Mouse (Mus musculus) megakaryocyte, embryonic 14.5 days (primary cell): Measurements from ENCODE around the gene Hip1r. TPM values are rescaled to one million over a fixed set of nuclear protein-coding genes. Genes with fewer than 3 reads are reported as not detected.
"Not testable (repeated sequence)": the region's sequence is repeated elsewhere in the genome, so short reads cannot be mapped to it uniquely, and the experiment has no call there.

Experiments used
- H3K27me3 ChIP-seq: replicated peaks from 2 replicates; pipeline ENCODE3; 2012; ENCODE audit warnings: inconsistent platforms
- H3K36me3 ChIP-seq: replicated peaks from 2 replicates; pipeline ENCODE3; 2012; ENCODE audit warnings: low read length, inconsistent platforms, mixed read lengths
- H3K4me1 ChIP-seq: 2 replicates; pipeline ENCODE4 v1.6.1; 2012; ENCODE audit warnings: inconsistent platforms
- H3K4me3 ChIP-seq: replicated peaks from 2 replicates; pipeline ENCODE3; 2012; ENCODE audit warnings: moderate library complexity, mild to moderate bottlenecking, inconsistent platforms
- H3K9me3 ChIP-seq: 2 replicates; pipeline ENCODE4 v1.6.1; 2012; ENCODE audit warnings: inconsistent platforms
- FLI1 ChIP-seq: IDR thresholded peaks from 2 replicates; pipeline ENCODE4 v1.6.1; 2012; ENCODE audit warnings: low read length, inconsistent platforms, mixed read lengths
- GATA1 ChIP-seq: IDR thresholded peaks from 3 replicates; pipeline ENCODE4 v1.6.1; 2012; ENCODE audit warnings: mixed read lengths, low read length, inconsistent platforms, borderline replicate concordance
- polyA plus RNA-seq: library from polyadenylated mRNA; stranded (reverse); fragments of >175 nt; gene quantifications from 2 replicates; pipeline ENCODE4 v1.2.3, GENCODE M21; 2012; ENCODE audit warnings: low replicate concordance; ENCODE audit not compliant: insufficient read depth

The Hip1r gene
- polyA plus RNA-seq, 1 experiment, result 11.0 TPM

DNA sequence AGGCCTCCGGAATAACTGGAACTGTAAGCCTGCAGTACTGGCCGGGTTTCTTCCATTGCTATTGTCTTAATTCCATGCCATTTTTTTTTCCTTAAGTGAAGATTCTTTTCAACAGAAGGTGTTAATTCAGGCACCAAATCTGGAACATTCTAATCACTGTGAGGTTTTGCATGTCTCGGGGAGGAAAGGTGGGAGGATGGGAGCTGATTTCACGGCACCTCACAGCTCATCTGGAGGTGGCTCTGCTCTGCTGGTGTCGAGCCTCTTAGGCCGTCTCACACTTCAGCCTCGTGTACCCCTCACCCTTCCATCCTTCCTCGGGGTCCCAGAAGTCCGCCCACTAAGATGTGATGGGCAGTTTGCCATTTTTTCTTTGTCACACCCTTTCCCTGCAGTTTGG is 67.7 kb downstream of the Hip1r start:
- TF ChIP-seq GATA1, result no peak
- no peak for TF ChIP-seq FLI1
- Histone ChIP-seq H3K27me3 (no peaks in the 10 kb centered on the region), H3K4me3 (no peak overlapping the region), H3K4me1 (peaks cover 84% of the 10 kb centered on the region), H3K9me3 (no peaks in the 10 kb centered on the region), H3K36me3 (peaks cover 25% of the 10 kb centered on the region)

DNA sequence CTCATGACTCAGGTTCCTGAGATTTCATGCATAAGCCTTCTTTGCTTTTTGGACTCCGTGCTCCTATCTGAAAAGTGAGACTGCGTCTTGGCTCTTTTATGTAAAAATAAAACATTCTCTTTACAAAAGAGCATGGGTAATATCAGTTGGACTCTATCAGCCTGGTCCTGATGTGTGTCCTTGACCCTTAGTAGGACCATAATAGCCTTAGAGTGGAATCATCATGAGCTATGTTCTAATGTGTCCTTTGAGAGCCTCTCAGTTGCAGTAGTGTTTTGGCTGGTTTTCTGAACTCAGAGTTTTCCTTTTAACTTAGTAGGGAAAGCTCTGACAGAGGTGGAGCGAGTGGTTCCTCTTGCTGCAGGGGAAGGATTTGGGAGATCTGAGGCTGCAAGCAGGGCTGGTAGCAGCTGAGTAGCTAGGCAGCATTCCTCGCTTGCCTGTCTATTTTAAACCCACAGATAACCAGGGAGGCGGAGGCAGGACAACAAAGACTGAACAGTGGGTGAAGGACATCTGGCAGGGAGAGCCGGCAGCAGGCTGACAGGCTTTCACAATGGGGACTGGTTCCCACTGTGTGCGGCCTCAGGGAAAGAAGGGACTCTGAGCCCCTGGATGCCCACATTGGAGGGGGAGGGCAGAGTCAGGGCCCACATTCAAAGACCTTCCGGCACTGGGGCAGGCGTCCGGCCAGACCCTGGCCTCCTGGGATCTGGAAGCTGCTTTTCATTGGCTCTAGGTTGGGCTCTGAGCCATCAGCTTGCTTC is 70.0 kb downstream of the Hip1r start:
- peaks cover 88% of the 10 kb centered on the region for H3K4me1 ChIP-seq
- H3K9me3 ChIP-seq, result no peaks in the 10 kb centered on the region
- TF ChIP-seq FLI1 (no peak), GATA1 (no peak)
- H3K36me3 ChIP-seq, result peaks cover 44% of the 10 kb centered on the region
- no peaks in the 10 kb centered on the region for H3K27me3 ChIP-seq
- H3K4me3 ChIP-seq, result peak overlapping the region; percentile 86

DNA sequence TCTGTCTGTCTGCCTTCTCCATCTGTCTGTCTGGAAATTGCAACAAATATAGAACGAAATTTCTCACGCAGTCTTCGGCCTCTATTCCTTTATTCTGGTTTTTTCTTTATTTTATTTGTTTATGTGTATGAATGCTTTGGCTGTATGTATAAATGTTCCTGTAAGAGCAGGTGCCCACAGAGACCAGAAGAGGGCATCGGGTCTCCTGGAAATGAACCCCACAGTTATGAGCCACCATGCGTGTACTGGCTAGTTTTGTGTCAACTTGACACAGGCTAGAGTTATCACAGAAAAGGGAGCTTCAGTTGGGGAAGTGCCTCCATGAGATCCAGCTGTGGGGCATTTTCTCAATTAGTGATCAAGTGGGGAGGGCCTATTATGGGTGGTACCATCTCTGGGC is 70.6 kb downstream of the Hip1r start:
- TF ChIP-seq FLI1, result no peak
- TF ChIP-seq GATA1, result no peak
- no peaks in the 10 kb centered on the region for H3K9me3 ChIP-seq
- H3K36me3 ChIP-seq, result peaks cover 45% of the 10 kb centered on the region
- peaks cover 89% of the 10 kb centered on the region for H3K4me1 ChIP-seq
- peak overlapping the region; percentile 86 for H3K4me3 ChIP-seq
- no peaks in the 10 kb centered on the region for H3K27me3 ChIP-seq

DNA sequence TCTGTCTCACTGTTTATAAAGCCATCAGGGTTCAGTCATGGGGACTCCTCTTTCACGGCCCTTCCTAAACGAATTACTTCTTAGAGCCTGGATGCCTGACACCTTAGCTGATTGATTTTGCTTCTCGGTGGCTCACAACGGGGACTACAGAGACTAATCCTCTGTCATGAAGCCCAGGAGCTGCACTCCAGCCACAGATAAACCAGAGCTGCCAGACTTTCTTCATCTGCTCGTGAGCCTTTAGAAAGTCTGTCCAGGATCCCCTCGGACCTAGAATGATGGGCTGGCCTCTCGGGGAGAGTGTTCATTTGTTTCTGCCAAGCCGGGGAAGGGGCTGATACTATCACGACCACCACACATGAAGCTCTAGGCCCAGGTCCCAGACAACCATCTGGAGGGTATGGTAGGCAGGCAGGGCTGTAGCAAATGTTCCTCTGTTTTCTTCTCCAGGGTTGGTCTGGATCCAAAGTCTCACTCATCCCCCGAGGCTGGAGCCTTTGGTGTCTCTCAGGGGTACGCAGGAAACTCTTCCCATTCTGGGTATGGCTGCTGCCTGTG is 72.1 kb downstream of the Hip1r start:
- Histone ChIP-seq H3K4me1 (peaks cover 93% of the 10 kb centered on the region), H3K4me3 (no peak overlapping the region)

DNA sequence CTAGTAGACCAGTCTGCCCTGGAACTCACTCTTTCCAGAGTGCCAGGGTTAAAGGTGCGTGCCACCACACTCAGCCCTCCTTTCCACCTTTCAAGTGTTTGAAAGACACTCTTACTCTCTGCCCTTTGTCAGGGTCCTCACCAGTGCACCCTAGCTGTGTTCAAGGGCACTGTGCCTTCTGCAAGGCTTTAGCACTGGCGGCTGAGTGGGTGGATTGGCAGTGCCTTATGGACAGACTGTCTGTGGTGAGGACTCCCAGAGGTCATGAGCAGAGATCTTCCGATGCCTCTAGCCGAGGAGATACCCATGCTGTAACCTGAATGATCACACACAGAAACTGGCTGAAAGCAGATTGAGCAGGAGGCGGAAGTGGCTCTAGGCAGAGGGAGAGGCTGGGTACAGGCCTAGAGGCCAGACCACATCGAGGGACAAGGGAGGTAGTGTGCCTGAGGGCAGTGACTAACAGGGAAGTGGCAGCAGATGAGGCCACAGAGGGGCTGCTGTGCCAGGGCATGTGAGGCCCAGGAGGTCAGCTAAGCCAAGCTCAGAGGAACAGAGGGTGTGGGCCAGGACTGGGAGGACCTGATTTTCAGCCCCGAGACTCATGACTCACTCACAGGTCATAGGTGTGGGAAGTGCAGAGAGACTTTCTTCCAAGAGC is 73.4 kb downstream of the Hip1r start:
- Histone ChIP-seq H3K4me1 (peaks cover 98% of the 10 kb centered on the region), H3K36me3 (peaks cover 34% of the 10 kb centered on the region), H3K27me3 (no peaks in the 10 kb centered on the region), H3K9me3 (no peaks in the 10 kb centered on the region), H3K4me3 (peak overlapping the region; percentile 77)
- TF ChIP-seq FLI1 (no peak), GATA1 (no peak)

More for the DNA sequence above, 72.1 kb downstream of the Hip1r start:
- peaks cover 40% of the 10 kb centered on the region for H3K36me3 ChIP-seq
- no peaks in the 10 kb centered on the region for H3K27me3 ChIP-seq
- TF ChIP-seq FLI1 (no peak), GATA1 (no peak)
- H3K9me3 ChIP-seq, result no peaks in the 10 kb centered on the region

DNA sequence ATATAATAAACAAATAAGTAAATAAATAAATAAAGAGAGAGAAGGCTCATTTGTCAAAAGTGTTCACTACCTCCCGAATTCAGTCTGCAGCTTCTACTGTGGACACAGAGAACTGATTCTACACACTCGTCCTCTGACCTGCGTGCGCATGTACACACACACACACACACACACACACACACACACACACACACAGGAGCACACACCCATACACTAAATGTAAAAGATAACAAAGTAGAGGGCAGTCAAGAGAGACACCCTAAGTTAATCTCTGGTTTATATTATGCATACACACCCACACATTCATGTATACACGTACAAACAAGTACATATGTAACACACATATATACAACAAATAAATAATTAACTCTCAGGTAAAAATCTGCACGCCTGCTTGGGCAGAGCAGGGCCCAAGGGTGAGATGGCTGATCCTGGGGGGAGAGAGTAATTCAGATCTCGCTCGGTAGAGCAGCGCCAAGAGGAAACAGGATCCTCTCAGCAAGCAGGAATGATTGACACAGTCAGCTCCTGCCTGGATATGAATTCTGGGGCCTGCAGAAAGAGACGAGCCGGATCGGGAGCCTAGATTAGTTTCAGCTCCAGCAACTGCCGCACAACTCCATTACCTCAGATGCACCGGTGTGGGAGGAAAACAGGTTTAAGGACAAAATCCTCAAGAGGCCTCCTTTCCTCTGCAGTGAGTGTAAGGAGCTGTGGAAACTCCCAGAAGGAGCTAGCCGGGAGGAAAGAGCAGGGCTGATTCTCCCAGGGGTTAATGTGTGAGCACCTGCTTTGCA is 76.0 kb downstream of the Hip1r start:
- Histone ChIP-seq H3K27me3 (no peaks in the 10 kb centered on the region), H3K9me3 (no peaks in the 10 kb centered on the region), H3K4me1 (peaks cover 94% of the 10 kb centered on the region), H3K4me3 (peak overlapping the region; percentile 89), H3K36me3 (peaks cover 31% of the 10 kb centered on the region)
- no peak for TF ChIP-seq GATA1
- TF ChIP-seq FLI1, result no peak

DNA sequence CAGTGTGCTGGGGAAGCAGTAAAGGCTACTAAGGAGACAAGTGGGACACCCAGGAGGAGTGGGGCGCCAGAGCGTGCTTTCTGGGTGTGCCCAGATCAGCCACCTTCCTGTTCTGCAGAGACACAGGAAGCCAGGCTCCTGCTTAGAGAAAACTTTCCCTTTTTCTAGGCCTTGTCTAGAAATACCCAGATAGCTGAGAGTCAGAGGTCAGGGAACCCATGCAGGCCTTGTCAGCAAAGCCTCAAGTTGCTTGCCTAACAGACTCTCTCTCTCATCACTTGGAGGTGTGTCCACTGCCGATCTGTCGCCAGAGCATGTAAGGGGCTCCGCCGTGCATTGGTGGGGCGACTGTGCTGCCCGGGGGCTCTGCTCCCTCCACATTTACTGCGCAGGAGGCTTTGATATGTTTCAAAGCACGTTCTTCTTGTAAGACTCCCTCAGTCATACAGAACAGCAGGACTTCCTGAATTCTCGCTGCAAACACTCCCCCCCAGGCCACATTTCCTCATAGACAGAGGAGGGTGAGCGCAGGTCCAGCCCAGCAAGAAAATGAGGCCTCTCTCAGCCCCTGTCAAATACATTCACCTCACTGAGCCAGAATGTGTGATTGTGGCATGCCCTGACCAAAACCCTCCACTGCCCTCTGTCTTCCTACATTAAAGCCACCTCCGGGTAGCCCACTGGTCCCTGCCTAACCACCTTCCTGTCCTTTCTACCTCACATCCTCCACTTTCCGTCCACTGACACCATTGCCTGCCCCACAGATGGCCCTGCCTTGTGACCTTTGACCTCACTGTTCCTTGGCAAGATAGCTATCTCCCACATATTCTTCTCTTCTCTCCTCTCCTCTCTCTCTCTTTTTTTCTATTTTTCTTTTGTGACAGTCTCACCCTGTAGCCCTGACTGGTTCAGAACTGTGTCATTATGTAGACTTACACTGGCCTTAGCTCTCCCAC is 76.9 kb downstream of the Hip1r start:
- peaks cover 24% of the 10 kb centered on the region for H3K36me3 ChIP-seq
- H3K27me3 ChIP-seq, result no peaks in the 10 kb centered on the region
- H3K4me1 ChIP-seq, result peaks cover 90% of the 10 kb centered on the region
- no peaks in the 10 kb centered on the region for H3K9me3 ChIP-seq
- TF ChIP-seq GATA1 (no peak), FLI1 (no peak)
- H3K4me3 ChIP-seq, result peak overlapping the region; percentile 89

DNA sequence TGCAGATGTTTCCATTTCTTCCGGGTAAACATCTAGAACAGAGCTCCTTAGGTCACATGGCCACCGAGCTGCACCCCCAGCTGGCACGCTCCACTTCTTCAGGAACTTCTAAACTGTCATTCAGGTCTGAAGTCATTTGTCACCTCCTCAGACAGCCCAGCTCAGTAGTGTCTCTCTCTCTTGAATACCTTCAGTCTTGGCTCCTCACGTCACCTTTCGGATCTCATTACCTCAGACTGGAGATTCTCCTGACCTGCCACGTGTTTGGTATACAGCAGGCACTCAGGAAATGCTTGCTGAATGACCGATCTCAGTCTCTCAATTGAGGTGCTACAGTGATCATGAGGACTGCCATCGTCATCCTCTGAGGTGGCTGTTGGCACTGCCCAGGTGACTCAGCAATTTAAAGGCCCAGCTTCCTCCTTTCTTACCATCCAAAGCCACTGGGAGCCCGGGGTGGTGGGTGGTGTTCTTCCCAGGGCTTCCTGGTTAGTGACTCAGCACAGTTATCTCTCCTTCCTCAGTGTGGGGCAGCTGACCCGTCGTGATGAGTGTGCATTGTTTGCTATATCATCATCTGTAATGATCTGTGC is 78.6 kb downstream of the Hip1r start:
- Histone ChIP-seq H3K27me3 (no peaks in the 10 kb centered on the region), H3K4me3 (peak overlapping the region; percentile 90), H3K9me3 (peaks cover 4% of the 10 kb centered on the region), H3K36me3 (peaks cover 14% of the 10 kb centered on the region), H3K4me1 (peaks cover 84% of the 10 kb centered on the region)
- TF ChIP-seq GATA1, result 0 out of 3 replicates have a peak, but pooled peaks have one; percentile 58
- TF ChIP-seq FLI1, result peak; percentile 45; the same call in 1 of the 2 replicates

DNA sequence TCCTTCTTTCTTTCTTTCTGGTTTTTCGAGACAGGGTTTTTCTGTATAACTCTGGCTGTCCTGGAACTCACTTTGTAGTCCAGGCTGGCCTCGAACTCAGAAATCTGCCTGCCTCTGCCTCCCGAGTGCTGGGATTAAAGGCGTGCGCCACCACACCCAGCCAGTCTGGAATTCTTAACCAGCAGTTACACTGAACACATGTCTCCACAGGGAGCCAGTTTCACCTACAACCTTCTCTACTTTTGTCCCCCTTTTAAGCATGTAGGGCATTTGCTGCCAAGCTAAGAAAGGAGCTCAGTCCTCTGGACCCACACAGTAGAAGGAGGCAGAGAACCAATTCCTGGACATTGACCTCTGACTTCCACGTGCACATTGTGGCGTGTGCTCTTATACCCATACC is 79.2 kb downstream of the Hip1r start:
- H3K36me3 ChIP-seq, result peaks cover 12% of the 10 kb centered on the region
- H3K27me3 ChIP-seq, H3K9me3 ChIP-seq: not testable (repeated sequence)
- peaks cover 80% of the 10 kb centered on the region for H3K4me1 ChIP-seq
- peak overlapping the region; percentile 53 for H3K4me3 ChIP-seq
